Mouse (Mus musculus) stomach, embryonic 14.5 days (tissue): ENCODE measurements around the gene Amn1. TPM values are rescaled to one million over a fixed set of nuclear protein-coding genes. Genes with fewer than 3 reads are reported as not detected.
A peak's percentile ranks its signal among the peaks of the same experiment; 100 is the strongest.
"Not testable (repeated sequence)": the region's sequence is repeated elsewhere in the genome, so short reads cannot be mapped to it uniquely, and the experiment has no call there.

ENCODE experiments used
- ATAC-seq: fragments of 200-750 bp; cut with Nextera tagmentation; 2 replicates; pipeline ENCODE4 v1.8.0; 2017; ENCODE audit warnings: low read depth, moderate TSS enrichment; ENCODE audit not compliant: insufficient number of reproducible peaks, insufficient read depth, low FRiP score
- H3K27ac ChIP-seq: fragments of 300-500 bp; sonication (generic); 2 replicates; pipeline ENCODE4 v1.5.1; 2014; ENCODE audit warnings: mild to moderate bottlenecking, low read length, moderate library complexity, mixed read lengths
- H3K27me3 ChIP-seq: fragments of 300-500 bp; sonication (generic); 2 replicates; pipeline ENCODE4 v1.6.1; 2014; ENCODE audit warnings: low read length, control low read depth, mixed read lengths; ENCODE audit not compliant: control insufficient read depth, insufficient read depth
- H3K36me3 ChIP-seq: fragments of 300-500 bp; sonication (generic); 2 replicates; pipeline ENCODE4 v1.6.1; 2014; ENCODE audit warnings: mild to moderate bottlenecking, control low read depth, low read length, moderate library complexity, mixed read lengths; ENCODE audit not compliant: control insufficient read depth, insufficient read depth
- H3K4me1 ChIP-seq: fragments of 300-500 bp; sonication (generic); 2 replicates; pipeline ENCODE4 v1.6.1; 2014; ENCODE audit warnings: low read length, control low read depth, mixed read lengths; ENCODE audit not compliant: control insufficient read depth, insufficient read depth
- H3K4me2 ChIP-seq: fragments of 300-500 bp; sonication (generic); replicated peaks from 2 replicates; pipeline ENCODE4 v1.6.1; 2014; ENCODE audit warnings: low read depth, low read length, control low read depth
- H3K4me3 ChIP-seq: fragments of 300-500 bp; sonication (generic); 2 replicates; pipeline ENCODE4 v1.5.1; 2014; ENCODE audit warnings: low read depth, low read length, control low read depth
- H3K9ac ChIP-seq: fragments of 300-500 bp; sonication (generic); replicated peaks from 2 replicates; pipeline ENCODE4 v1.6.1; 2014; ENCODE audit warnings: low read depth, mild to moderate bottlenecking, control low read depth, low read length, moderate library complexity, mixed read lengths
- H3K9me3 ChIP-seq: fragments of 300-500 bp; sonication (generic); 2 replicates; pipeline ENCODE4 v1.6.1; 2016; ENCODE audit warnings: low read depth, low read length, control low read depth; ENCODE audit not compliant: control insufficient read depth
- WGBS: fragments of 180-500 bp; shearing (Covaris S2); extraction: QIAGEN DNeasy Blood & Tissue Kit; methylation state at CpG from one replicate; pipeline ENCODE4 v1.1.7; 2014; 5-methylcytosine and 5-hydroxymethylcytosine counted together
- polyA plus RNA-seq: library from polyadenylated mRNA; unstranded; fragments of >200 nt; fragmentation: Nextera tagmentation; extraction: Ambion mirVana; gene quantifications from 2 replicates; pipeline ENCODE4 v1.2.1, GENCODE M21; 2014

The Amn1 gene
- polyA plus RNA-seq, 1 experiment from 2014 or later: 37.0 TPM

DNA sequence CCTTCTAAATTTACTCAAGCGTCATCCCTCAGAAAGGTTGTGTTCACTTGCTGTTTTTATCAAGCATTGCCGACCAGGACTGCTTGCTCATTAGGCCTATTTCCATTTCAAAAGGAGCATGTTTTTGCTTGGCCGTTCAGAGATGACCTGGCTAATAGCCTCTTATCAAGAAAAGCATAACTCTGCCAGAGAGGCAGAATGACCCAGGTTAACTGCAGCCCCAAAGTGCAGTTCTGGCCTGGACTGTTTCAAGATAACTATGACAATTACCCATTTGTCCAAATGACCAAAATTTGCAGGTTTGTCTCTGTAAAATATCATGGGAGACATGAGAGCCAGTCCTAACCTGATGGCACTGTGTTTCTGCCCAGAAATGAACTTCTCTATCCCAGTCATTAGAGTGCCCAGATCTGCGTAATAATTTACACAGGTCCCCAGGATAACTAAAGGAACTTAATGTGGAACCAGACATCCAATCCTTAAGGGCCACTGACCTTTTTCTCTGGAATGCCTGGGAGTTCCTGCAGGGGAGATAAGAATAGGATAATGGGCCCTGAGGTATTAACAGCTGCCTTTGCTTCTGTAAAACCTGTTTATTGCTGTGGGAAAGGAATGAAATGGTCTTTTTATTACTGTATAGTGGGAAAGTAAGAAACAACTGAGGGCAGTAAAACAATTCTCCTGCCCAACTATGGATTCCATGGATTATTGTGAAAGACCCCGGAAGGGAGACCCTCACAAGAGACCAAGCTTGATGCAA is 53.9 kb downstream of the Amn1 start:
- H3K4me2 ChIP-seq: no peak overlapping the region
- H3K36me3 ChIP-seq: no peaks in the 10 kb centered on the region
- 15% methylated on average over 5 of the region's 5 CpGs for WGBS
- ATAC-seq: no peak
- H3K9me3 ChIP-seq: no peaks in the 10 kb centered on the region
- H3K27ac ChIP-seq: peak overlapping the region; percentile 16; the same call in 1 of the 2 replicates
- no peak overlapping the region for H3K9ac ChIP-seq
- 0 out of 2 replicates have a peak, but pooled peaks cover 5% of the 10 kb centered on the region for H3K4me1 ChIP-seq
- H3K27me3 ChIP-seq: no peaks in the 10 kb centered on the region
- H3K4me3 ChIP-seq: no peak overlapping the region

DNA sequence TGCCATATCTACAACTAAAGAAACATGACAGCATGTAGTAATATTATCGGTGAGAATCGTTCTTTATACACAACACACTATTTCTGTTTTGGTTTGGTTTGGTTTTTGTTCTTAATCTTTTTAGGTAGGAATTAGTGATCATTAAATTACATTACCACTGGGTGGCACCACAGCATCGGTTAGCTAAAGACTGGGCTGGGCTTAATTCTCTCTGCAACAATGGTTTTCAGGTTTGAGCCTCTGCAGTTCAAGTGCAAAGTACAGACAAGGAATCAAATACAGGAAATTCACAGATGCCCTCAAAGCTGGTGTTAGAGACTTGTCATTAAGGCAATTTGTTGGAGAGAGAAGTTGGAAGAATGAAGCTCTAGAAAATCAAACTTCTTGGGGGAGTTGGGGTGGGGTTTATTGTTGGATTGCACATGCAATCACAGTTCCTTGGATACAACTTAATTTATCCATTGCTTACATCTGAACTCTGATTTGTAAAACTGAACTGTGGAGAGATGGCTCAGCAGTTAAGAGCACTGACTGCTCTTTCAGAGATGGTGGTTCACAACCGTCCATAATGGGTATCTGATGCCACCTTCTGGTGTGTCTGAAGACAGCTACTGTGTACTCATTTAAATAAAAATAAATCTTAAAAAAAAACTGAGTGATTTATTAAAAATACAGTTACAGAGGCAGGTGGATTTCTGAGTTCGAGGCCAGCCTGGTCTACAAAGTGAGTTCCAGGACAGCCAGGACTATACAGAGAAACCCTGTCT is 56.0 kb downstream of the Amn1 start:
- WGBS: 30% methylated on average over 5 of the region's 5 CpGs
- ATAC-seq: no peak

DNA sequence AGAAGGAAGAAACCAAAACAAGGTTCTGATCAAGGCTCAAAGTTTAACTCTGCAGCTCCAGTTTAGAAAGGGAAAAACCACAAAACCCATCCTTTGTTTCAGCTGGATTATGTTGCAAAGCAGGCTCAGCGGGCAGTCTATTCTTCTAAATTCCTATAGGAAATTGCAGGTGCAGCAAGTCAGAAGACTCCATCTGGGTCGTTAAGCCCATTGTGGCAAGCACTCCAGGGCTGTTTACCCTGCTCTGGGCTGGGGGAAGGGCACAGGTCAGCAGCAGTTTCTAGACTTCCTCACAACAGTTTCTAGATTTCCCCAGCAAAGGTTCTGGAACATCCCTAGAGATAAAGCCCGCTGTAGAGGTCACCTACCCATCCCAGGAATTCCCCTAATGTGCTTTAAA is 57.4 kb downstream of the Amn1 start:
- Histone ChIP-seq H3K4me3 (no peak overlapping the region), H3K27ac (no peak overlapping the region), H3K9ac (no peak overlapping the region), H3K4me1 (0 out of 2 replicates have a peak, but pooled peaks cover 5% of the 10 kb centered on the region), H3K27me3 (no peaks in the 10 kb centered on the region), H3K9me3 (no peaks in the 10 kb centered on the region), H3K4me2 (no peak overlapping the region), H3K36me3 (no peaks in the 10 kb centered on the region)
- no peak for ATAC-seq
- WGBS: 41% methylated on average over 3 of the region's 3 CpGs

More for the DNA sequence above, 56.0 kb downstream of the Amn1 start:
- Histone ChIP-seq H3K27me3 (no peaks in the 10 kb centered on the region), H3K36me3 (no peaks in the 10 kb centered on the region), H3K27ac (no peak overlapping the region), H3K9ac (no peak overlapping the region), H3K4me3 (no peak overlapping the region), H3K4me2 (no peak overlapping the region), H3K9me3 (no peaks in the 10 kb centered on the region), H3K4me1 (0 out of 2 replicates have a peak, but pooled peaks cover 5% of the 10 kb centered on the region)

DNA sequence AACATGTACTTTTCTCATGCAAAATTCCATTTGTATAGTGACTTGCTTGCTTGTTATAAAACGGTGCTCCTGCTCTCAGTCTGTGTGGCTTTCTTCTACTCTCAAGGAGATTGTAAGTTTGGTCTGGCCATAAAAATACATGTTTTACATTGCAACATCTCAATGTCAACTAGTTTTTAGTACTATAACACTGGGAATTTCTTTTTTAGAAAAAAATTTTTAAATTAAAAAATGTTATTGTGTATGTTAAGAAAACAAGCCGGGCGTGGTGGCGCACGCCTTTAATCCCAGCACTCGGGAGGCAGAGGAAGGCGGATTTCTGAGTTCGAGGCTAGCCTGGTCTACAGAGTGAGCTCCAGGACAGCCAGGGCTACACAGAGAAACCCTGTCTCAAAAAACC is 58.6 kb downstream of the Amn1 start, which contains the start of gene Gm10203:
Gene Gm10203 (plus strand): TSS at position 301 of the 400 bp plus-strand sequence.
- H3K9ac ChIP-seq, H3K4me3 ChIP-seq, H3K9me3 ChIP-seq, ATAC-seq, H3K36me3 ChIP-seq, H3K4me1 ChIP-seq, H3K27ac ChIP-seq, H3K4me2 ChIP-seq, H3K27me3 ChIP-seq: not testable (repeated sequence)
- WGBS: 88% methylated on average over 8 of the region's 8 CpGs

DNA sequence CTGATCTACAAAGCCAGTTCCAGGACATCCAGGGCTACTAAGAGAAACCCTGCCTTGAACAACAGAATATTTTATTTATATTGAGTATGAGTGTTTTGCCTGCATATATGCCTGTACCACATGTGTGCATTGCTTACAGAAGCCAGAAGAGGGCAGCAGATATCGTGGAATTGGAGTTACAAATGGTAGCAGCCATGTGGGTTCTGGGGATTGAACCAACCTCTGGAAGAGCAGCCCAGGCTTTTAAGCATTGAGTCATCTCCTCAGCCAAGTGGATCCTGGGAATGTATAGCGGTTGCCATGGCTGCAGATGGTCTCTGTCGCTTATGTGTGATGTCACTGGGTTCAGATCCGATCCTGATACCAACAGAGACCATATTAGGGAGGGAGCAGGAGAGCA is 61.8 kb downstream of the Amn1 start:
- Histone ChIP-seq H3K4me3 (no peak overlapping the region), H3K4me1 (no peaks in the 10 kb centered on the region), H3K9ac (no peak overlapping the region), H3K9me3 (no peaks in the 10 kb centered on the region), H3K27ac (no peak overlapping the region), H3K27me3 (no peaks in the 10 kb centered on the region), H3K36me3 (no peaks in the 10 kb centered on the region), H3K4me2 (no peak overlapping the region)
- 68% methylated on average over 4 of the region's 4 CpGs for WGBS
- no peak for ATAC-seq

DNA sequence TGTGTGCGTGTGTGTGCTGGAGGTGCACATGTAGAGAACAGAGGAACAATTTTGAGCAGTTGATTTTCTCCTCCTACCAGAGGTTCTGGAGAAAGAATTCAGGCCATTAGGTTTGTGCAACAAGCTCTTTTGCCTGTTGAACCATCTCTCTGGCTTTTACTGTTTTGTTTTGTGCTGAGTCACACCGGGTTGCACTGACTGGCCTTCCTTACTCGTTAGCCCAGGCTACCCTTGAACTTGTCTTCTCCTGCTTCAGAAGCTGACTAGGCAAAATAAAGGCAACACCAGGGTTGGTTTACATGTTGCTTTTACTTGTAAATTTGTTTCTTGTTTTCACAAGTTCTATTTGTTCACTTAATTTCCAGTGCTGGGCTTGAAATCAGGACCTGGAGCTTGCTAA is 65.5 kb downstream of the Amn1 start:
- H3K9ac ChIP-seq: no peak overlapping the region
- no peaks in the 10 kb centered on the region for H3K27me3 ChIP-seq
- no peak overlapping the region for H3K27ac ChIP-seq
- no peaks in the 10 kb centered on the region for H3K4me1 ChIP-seq
- H3K36me3 ChIP-seq: no peaks in the 10 kb centered on the region
- no peak overlapping the region for H3K4me2 ChIP-seq
- WGBS: 80% methylated on average over 3 of the region's 3 CpGs
- no peaks in the 10 kb centered on the region for H3K9me3 ChIP-seq
- no peak for ATAC-seq
- H3K4me3 ChIP-seq: no peak overlapping the region

DNA sequence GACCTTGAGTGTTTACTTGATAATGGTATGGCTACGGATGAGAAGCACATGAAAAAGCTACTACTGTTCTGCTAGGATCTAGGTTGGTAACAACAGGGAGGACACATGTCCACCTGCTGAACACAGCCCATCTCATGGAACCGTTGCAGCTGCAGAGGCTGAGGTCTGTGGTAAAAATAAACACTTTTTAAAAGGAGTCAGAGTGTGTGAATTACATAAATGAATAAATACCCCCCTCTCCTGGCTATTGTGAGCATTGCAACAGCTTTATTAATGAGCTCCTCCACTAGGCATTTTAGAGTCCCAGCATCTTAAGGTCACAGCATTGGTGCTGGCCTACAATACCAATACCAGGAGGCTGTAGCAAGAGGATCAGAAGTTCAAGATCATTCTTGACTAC is 68.7 kb downstream of the Amn1 start:
- no peak overlapping the region for H3K4me2 ChIP-seq
- ATAC-seq: peak; percentile 54; the same call in 1 of the 2 replicates
- no peaks in the 10 kb centered on the region for H3K27me3 ChIP-seq
- no peaks in the 10 kb centered on the region for H3K4me1 ChIP-seq
- no peaks in the 10 kb centered on the region for H3K36me3 ChIP-seq
- H3K27ac ChIP-seq: no peak overlapping the region
- WGBS: 11% methylated on average over 2 of the region's 2 CpGs
- H3K9me3 ChIP-seq: no peaks in the 10 kb centered on the region
- no peak overlapping the region for H3K9ac ChIP-seq
- no peak overlapping the region for H3K4me3 ChIP-seq

DNA sequence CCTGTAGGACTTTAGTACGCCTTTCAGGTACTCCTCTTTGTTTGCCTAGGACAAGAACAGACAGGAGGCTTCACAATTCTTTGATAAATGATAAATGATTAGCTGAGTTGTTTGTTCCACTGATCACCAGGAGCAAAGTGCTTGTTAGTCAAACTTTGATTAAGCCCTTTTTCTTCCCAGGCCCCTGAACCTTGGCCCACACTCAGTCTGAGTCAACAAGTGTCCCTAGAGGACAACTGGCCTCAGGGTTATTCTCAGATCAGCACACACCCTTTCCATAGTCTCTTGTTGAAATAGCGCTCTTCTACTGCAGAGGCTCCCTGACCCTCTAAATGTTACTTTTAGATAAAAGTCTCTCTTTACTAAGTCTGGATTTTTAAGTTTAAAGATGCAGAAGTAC is 69.6 kb downstream of the Amn1 start:
- Histone ChIP-seq H3K4me3 (no peak overlapping the region), H3K9ac (no peak overlapping the region), H3K27ac (no peak overlapping the region), H3K27me3 (no peaks in the 10 kb centered on the region), H3K9me3 (no peaks in the 10 kb centered on the region), H3K36me3 (no peaks in the 10 kb centered on the region), H3K4me2 (no peak overlapping the region), H3K4me1 (no peaks in the 10 kb centered on the region)
- peak; percentile 57; the same call in 1 of the 2 replicates for ATAC-seq
- 45% methylated on average over 2 of the region's 2 CpGs for WGBS
